Mouse (Mus musculus): Measurements from ENCODE around the gene Ddx23.
A peak's percentile ranks its signal among the peaks of the same experiment; 100 is the strongest.

Gene Ddx23

DNA sequence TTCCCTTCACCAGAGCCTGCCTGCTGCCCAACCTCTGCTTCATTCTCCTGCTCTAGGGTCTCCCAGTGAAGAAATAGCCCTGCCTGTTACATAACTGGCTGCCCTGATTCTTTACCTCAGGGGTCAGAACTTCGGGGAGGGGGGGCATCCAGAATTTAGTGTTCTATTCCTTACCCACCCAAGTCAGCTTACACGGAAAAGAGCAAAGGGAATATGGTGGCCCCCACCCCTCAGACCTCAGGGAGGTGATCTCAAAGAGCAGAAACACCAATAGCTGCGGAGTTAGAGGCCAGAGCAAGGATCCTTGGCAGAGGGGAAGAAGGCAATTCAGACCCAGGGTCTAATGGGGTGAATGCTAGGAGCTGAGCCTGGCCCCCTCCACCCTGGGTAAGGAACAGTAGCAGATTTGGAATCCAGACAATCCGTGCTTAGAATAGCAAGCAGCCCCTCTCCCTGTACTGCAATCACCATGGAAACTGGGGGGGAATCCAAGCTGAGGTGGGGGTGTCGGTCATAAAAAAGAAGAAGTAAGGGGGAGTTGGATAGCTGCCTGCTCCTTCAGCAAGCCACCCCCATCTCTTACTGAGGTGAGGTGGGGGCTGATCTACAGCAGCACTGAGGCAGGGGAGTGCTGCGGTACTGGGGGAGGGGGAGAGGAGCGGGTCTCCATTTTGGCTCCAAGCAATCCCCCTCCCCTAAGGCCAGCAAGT lies 11.7 kb upstream of the Ddx23 start:
- DNase-seq (ENCODE audit: low spot score), result no peak

- no peak for DNase-seq (ENCODE audit: low spot score)
Measured at GRCm38 (mm10) chr15:98673732-98674131, 11.0 kb upstream of the Ddx23 start.

GRCm38 (mm10) chr15:98672592-98672991 lies 9.9 kb upstream of the Ddx23 start:
- DNase-seq (ENCODE audit: low spot score), result no peak

GRCm38 (mm10) chr15:98664042-98664907 lies 1.6 kb upstream of the Ddx23 start:
- no peak for DNase-seq (ENCODE audit: low spot score)

GRCm38 (mm10) chr15:98662198-98662566 lies 512 bp downstream of the Ddx23 start:
- DNase-seq (ENCODE audit: low spot score), result no peak

- DNase-seq (ENCODE audit: low spot score), result no peak
Measured at GRCm38 (mm10) chr15:98656982-98657751, 5.5 kb downstream of the Ddx23 start.

GRCm38 (mm10) chr15:98652174-98652573 lies 10.5 kb downstream of the Ddx23 start:
- DNase-seq (ENCODE audit: low spot score), result no peak

DNA sequence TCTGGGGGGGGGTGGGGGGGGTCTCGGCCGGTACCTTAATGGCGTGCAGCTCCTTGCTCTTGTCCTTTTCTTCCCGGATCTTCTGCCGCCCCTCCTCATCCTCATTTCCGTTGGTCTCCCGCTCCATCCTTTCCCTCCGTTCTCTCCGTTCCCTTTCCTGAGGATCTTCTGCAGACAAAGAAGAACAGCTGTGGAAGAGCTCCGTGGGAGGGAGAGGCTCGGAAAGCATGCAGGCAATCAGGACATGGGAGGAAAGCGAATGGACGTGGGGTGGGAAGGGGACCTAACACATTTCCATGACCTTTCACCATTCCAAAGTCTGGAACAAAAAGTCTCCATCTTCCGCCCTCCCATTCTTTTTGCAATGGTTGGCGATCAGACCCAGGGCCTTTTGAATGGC lies 11.3 kb downstream of the Ddx23 start:
- DNase-seq (ENCODE audit: low spot score), result no peak

DNA sequence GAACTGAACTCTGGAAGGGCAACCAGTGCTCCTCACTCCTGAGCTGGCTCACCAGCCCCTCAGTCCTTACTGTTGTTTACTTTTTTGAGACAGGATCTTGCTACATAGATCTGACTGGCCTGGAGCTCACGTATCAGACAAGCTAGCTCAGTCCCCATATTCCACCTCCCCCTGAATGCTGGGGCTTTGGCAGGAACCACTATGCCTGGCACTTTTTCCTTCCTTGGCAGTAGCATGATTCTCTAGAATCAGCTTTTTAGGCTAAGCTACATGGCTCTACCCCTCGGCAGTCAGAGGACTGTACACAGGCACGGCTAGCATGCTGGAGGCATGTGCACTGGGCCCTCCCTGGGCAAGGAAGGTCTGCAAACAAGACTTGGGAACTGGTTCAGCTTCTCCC lies 14.6 kb downstream of the Ddx23 start:
- DNase-seq (ENCODE audit: low spot score), result no peak

- DNase-seq (ENCODE audit: low spot score), result no peak
Measured at GRCm38 (mm10) chr15:98647308-98647707, 15.4 kb downstream of the Ddx23 start.

DNA sequence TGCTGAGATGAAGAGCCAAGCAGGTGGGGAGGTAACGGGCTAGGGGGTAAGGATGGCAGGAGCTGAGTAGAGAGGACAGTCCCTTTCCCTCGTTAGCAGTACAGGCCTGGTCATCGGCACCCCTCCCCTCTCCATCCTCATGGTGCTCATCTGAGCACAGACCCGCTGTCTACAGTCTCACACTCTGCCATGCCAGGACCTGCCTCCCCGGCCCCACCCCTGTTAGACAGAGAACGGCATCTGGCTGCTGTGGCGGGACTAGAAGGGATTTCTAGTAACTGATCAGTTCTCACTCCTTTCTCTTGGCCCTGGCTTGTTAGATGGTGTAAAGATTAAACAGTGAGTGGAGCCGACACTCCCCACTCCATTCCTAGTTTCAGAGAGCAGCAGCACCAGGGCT lies 16.0 kb downstream of the Ddx23 start:
- no peak for DNase-seq (ENCODE audit: low spot score)

- no peak for DNase-seq (ENCODE audit: low spot score)
Measured at GRCm38 (mm10) chr15:98645057-98646026, 17.4 kb downstream of the Ddx23 start.

DNA sequence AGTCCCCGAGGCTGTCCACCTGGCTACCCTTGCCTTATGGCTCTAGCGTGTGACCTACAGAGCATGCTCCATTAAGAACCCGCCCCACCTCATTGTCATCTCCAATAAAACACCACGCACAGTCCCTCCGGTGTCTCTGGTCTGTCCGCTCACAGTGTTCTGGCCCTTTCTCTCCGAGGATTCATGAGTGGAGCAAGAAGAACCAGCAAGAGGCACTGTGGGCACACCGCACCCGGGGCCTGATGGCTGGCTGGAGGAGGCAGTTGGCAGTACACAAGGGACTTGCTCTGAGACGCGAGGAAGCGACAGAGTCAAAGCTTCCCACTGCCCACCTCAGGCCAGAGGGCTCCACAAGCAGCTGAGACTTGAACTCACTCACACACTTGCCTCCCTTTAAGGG lies 18.3 kb downstream of the Ddx23 start:
- DNase-seq (ENCODE audit: low spot score), result no peak

DNA sequence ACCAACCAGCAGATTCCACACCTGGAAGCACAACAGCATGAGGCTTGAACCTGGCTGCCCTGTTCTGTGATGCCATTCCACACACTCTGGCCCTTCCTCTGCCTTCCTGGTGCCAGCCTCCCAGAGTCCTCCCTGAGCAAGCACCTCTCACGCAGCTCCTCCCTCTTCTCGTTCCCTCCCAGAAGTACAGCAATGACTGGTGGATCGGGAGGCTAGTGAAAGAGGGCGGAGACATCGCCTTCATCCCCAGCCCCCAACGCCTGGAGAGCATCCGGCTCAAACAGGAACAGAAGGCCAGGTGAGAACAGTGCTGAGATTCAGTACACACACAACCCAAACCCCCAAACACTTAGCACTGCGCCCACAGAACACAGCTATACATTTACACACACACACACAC lies 22.5 kb downstream of the Ddx23 start:
- no peak for DNase-seq (ENCODE audit: low spot score)

GRCm38 (mm10) chr15:98637155-98637554 lies 25.5 kb downstream of the Ddx23 start:
- DNase-seq (ENCODE audit: low spot score), result no peak

DNA sequence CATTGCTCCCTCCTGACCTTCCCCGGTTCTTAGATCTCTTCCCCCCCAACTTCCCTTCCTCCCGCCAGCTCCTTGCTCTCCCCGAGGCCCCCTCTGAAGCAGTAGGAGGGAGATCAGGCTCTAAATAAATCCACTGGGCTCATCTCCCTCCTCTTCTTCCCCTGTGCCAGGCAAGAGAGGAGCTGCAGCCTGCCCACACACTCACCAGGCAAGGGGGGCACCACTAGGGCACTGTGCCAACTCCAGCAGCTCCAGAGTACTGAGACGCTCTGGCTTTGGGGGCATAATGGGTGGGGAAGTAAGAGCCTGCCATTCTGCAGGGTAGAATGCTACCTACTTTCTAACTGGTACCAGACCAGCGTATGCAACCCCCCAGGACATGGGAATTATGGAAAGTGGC lies 26.2 kb downstream of the Ddx23 start:
- no peak for DNase-seq (ENCODE audit: low spot score)

- DNase-seq (ENCODE audit: low spot score), result no peak
Measured at GRCm38 (mm10) chr15:98635291-98635841, 27.3 kb downstream of the Ddx23 start.

DNA sequence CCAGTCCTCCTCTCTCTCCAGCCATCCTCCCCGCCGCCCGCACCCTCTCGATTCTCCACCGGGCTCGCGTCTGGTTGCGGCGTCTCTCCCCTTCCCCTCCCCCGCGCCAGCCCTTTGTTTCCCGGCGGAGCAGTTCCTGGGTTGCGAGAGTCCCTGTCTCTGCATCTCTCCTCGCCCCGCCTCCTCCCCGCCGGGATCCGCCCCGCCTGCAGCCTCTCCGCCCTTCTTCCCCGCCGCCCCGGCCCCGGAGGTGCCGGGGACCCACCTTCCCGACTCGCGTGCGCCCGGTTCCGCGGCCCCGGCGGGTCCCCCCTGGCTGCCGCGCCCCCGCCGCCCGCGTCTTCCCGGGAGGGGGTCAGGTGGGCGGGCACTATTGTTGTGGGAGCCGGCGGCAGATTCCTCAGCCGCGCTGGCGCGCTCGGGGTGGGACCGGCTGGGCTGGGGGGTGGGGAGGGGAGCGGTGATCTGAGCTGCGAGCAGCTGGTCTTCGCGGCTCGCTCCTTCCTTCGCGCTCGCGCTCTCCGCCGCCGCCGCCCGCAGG lies 28.1 kb downstream of the Ddx23 start:
- peak; percentile 81 for DNase-seq (ENCODE audit: low spot score)

- DNase-seq (ENCODE audit: low spot score), result no peak
Measured at GRCm38 (mm10) chr15:98633822-98634470, 28.7 kb downstream of the Ddx23 start.

DNA sequence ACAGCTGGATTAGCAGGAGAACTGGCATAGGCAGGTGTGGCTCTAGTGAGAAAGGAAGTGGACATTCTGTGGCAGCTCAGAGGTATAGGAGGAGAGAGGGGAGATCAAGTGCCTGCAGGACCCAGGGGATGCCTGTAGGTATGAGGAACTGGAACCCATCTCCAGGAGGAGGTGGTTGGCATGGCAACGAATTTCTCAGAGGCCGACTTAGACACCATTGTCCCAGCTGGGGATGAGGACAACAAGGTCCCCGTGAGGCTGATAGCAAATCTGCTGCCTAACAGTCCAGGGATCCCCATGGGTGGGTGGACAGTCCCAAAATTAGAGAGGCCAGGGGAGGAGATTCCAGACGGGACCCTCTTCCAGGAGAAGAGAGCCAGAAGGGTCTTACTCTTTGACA lies 29.8 kb downstream of the Ddx23 start:
- DNase-seq (ENCODE audit: low spot score), result no peak

Measured in urinary bladder, postnatal 25 days (tissue).